Mouse (Mus musculus) hindbrain, postnatal 0 days (tissue): ENCODE measurements around the gene Spr. TPM values are rescaled to one million over a fixed set of nuclear protein-coding genes. Genes with fewer than 3 reads are reported as not detected.
A peak's percentile ranks its signal among the peaks of the same experiment; 100 is the strongest.
"Not testable (repeated sequence)": the region's sequence is repeated elsewhere in the genome, so short reads cannot be mapped to it uniquely, and the experiment has no call there.

Experiments
- ATAC-seq: fragments of 200-750 bp; cut with Nextera tagmentation; 2 replicates; pipeline ENCODE4 v1.8.0; 2017; ENCODE audit warnings: mild to moderate bottlenecking, moderate TSS enrichment, moderate library complexity
- DNase-seq: peaks from one replicate; pipeline ENCODE4 v3.0.0-alpha.2; 2015; ENCODE audit warnings: low spot score
- H3K27ac ChIP-seq: fragments of 300-500 bp; sonication (generic); 2 replicates; pipeline ENCODE4 v1.5.1; 2014; ENCODE audit warnings: mild to moderate bottlenecking
- H3K27me3 ChIP-seq: fragments of 300-500 bp; sonication (generic); 2 replicates; pipeline ENCODE4 v1.6.1; 2014; ENCODE audit warnings: low read length, mixed read lengths; ENCODE audit not compliant: insufficient read depth
- H3K36me3 ChIP-seq: fragments of 300-500 bp; sonication (generic); 2 replicates; pipeline ENCODE4 v1.6.1; 2014; ENCODE audit warnings: low read length, mixed read lengths; ENCODE audit not compliant: insufficient read depth
- H3K4me1 ChIP-seq: fragments of 300-500 bp; sonication (generic); 2 replicates; pipeline ENCODE4 v1.6.1; 2014; ENCODE audit warnings: antibody characterized with exemption, low read length, mixed read lengths; ENCODE audit not compliant: insufficient read depth
- H3K4me2 ChIP-seq: fragments of 300-500 bp; sonication (generic); 2 replicates; pipeline ENCODE4 v1.6.1; 2014; ENCODE audit warnings: low read depth, mild to moderate bottlenecking, low read length, moderate library complexity, mixed read lengths
- H3K4me3 ChIP-seq: fragments of 300-500 bp; sonication (generic); 2 replicates; pipeline ENCODE4 v1.5.1; 2014; ENCODE audit warnings: low read length
- H3K9ac ChIP-seq: fragments of 300-500 bp; sonication (generic); replicated peaks from 2 replicates; pipeline ENCODE4 v1.6.1; 2014; ENCODE audit warnings: mild to moderate bottlenecking, low read length, moderate library complexity, mixed read lengths
- H3K9me3 ChIP-seq: fragments of 300-500 bp; sonication (generic); 2 replicates; pipeline ENCODE4 v1.6.1; 2016; ENCODE audit warnings: low read length, mixed read lengths
- CTCF ChIP-seq: IDR thresholded peaks from 2 replicates; pipeline ENCODE4 v1.5.1; 2016; ENCODE audit warnings: antibody characterized with exemption, control low read depth, low read depth
- WGBS: fragments of 180-500 bp; shearing (Covaris S2); extraction: QIAGEN DNeasy Blood & Tissue Kit; methylation state at CpG from one replicate; pipeline ENCODE4 v1.1.7; 2014; 5-methylcytosine and 5-hydroxymethylcytosine counted together
- polyA plus RNA-seq: library from polyadenylated mRNA; unstranded; fragments of >200 nt; fragmentation: Nextera tagmentation; extraction: Ambion mirVana; gene quantifications from 2 replicates; pipeline ENCODE4 v1.2.1, GENCODE M21; 2015
- total RNA-seq: library from RNA; depleted of rRNA; stranded (reverse); fragments of >200 nt; gene quantifications from 2 replicates; pipeline ENCODE4 v1.2.3, GENCODE M21; 2014

Spr gene
- total and polyA plus RNA-seq, 2 experiments from 2014 or later = 36.1 to 44.3 TPM

DNA sequence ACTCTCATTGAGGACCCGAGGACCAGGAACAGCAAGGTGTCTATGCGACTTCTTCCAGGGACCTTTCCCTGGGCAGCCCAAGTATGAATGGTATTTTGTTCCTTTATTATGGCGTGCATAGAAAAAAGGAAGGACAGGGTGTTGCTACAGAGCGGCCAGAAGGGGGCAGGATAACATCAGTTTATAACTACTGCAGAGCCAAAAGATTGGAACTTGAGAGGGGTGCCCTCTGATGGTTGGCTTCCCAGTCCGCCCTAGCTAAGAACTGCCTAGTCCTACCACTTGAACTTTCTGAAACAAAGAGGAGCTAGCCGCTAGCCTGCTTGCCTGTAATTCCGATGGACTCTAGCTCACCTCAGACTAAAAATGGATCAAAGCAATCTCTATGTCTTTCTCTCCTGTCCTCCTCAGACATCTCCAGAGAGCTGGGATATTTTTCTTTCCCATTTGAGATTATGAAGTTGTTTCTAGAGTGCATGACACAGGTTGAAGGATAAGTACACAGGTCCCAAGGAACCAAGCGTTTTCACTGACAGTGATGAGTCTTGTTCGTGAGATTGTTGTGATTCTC, 16.5 kb upstream of the Spr start:
- Histone ChIP-seq H3K27me3 (no peaks in the 10 kb centered on the region), H3K4me2 (no peak overlapping the region), H3K9me3 (no peaks in the 10 kb centered on the region), H3K36me3 (no peaks in the 10 kb centered on the region), H3K9ac (no peak overlapping the region), H3K4me3 (no peak overlapping the region), H3K27ac (no peak overlapping the region), H3K4me1 (no peaks in the 10 kb centered on the region)
- WGBS = 11% methylated on average over 9 of the region's 9 CpGs
- TF ChIP-seq CTCF = peak; percentile 90
- ATAC-seq (peak; percentile 79), DNase-seq (peak; percentile 91)

DNA sequence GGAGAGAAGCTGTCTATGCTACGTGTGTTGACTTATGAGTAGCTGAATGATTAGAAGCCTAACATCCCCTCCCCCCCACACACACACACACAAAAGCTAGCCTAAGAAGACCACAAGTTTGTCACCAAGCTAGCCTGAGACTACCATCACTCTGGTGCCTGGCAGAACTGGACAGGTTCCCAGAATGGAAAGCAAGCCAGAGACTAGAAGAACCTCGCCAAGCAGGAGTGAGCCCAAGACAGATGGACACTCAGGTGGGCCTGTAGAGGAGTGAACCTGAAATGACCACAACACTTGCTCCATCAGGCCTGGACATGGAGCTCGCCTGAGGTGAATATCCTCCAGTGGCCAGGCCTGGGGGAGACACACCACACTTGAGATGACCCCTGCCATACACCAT, 12.8 kb upstream of the Spr start:
- Histone ChIP-seq H3K36me3 (no peaks in the 10 kb centered on the region), H3K9me3 (no peaks in the 10 kb centered on the region), H3K27me3 (no peaks in the 10 kb centered on the region), H3K9ac (no peak overlapping the region), H3K27ac (no peak overlapping the region), H3K4me2 (no peak overlapping the region), H3K4me1 (no peaks in the 10 kb centered on the region), H3K4me3 (no peak overlapping the region)
- WGBS = 78% methylated on average over 3 of the region's 3 CpGs
- ATAC-seq (no peak), DNase-seq (no peak)
- no peak for TF ChIP-seq CTCF

DNA sequence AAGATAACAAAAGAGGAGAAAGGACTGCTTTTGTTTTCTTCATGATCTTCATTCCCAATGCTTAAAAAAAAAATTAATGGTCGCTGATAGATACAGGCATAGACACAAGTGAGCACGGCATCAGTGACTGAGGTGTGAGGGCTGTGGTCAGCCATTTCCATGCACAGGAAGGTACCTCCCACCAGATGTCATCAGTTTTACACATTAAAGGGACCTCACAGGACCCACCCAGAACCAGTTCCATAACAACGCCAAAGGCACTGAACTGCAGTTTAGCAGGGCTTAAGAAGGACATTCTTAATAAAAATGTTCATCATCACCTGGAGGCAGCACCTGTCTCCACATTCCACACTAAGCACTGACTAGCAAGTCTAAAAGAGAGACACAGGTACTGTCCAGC, 10.1 kb upstream of the Spr start:
- H3K4me2 ChIP-seq = no peak overlapping the region
- DNase-seq (no peak), ATAC-seq (no peak)
- H3K27ac ChIP-seq = no peak overlapping the region
- H3K4me3 ChIP-seq = no peak overlapping the region
- no peak for TF ChIP-seq CTCF
- H3K9me3 ChIP-seq = no peaks in the 10 kb centered on the region
- no peak overlapping the region for H3K9ac ChIP-seq
- no peaks in the 10 kb centered on the region for H3K36me3 ChIP-seq
- WGBS = 65% methylated on average over 3 of the region's 3 CpGs
- H3K27me3 ChIP-seq = no peaks in the 10 kb centered on the region
- no peaks in the 10 kb centered on the region for H3K4me1 ChIP-seq

DNA sequence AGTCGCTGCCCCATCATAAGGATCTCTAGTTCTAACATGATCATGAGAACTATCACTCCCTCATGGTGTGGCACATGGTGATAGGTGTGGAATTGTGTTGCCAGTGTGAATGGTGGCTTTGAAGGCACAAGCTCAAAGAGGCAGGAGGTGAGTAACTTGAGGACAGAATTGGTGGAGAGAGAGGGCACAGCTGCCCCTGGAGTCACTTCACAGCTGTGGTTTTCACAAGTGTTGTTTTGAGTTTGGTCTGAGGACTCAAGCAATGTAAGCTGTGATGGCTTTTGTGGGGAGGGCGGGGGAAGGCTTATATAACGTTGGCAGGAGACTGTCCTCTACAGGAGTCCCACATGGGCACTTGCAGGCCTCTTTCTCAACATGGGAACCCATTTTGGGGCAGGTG, 6.9 kb upstream of the Spr start:
- no peak overlapping the region for H3K27ac ChIP-seq
- H3K9me3 ChIP-seq = no peaks in the 10 kb centered on the region
- no peak overlapping the region for H3K4me3 ChIP-seq
- TF ChIP-seq CTCF = no peak
- DNase-seq (no peak), ATAC-seq (no peak)
- no peak overlapping the region for H3K9ac ChIP-seq
- H3K27me3 ChIP-seq = no peaks in the 10 kb centered on the region
- WGBS = 75% methylated on average over 3 of the region's 3 CpGs
- no peak overlapping the region for H3K4me2 ChIP-seq
- no peaks in the 10 kb centered on the region for H3K36me3 ChIP-seq
- H3K4me1 ChIP-seq = no peaks in the 10 kb centered on the region

DNA sequence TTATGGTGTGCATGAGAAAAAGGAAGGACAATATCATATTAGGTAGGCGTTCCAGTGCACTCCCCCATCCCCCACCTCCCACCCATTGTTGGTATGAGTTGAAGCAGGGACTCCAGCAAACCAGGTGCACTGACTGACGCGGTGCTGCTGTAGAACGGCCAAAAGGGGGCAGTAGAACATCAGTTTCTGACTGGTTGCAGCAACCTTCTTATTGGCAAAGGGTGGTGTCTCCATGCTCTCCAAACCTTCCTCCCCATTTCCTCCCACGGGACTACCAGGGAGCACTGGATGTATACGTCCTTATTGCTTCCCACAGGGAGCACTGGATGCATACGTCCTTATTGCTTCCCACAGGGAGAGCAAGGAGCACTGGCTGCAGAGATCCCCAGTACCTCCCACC, 3.4 kb upstream of the Spr start:
- WGBS = 9% methylated on average over 6 of the region's 7 CpGs
- H3K36me3 ChIP-seq, H3K4me3 ChIP-seq, ATAC-seq, H3K9me3 ChIP-seq, H3K27ac ChIP-seq, H3K4me2 ChIP-seq, H3K27me3 ChIP-seq, H3K9ac ChIP-seq, H3K4me1 ChIP-seq: not testable (repeated sequence)
- DNase-seq = peak; percentile 65
- TF ChIP-seq CTCF = peak; percentile 60

DNA sequence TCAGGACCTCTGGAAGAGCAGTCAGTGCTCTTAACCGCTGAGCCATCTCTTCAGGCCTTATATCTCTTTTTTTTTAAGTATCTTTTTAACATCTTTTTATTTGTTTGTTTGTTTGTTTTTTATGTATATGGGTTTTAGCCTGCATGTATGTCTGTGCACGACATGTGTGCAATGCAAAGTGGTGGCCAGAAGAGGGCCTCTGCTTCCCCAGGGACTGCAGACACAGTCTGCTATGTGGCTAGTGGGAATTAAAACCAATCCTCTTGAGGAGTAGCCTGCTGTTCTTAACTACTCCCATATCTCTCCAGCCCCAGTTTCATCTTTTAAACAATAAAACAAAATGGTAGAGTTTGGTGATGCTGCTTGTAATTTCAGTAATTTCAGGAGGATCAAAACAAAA, 2.0 kb upstream of the Spr start:
- Histone ChIP-seq H3K9ac (no peak overlapping the region), H3K9me3 (no peaks in the 10 kb centered on the region), H3K4me1 (no peaks in the 10 kb centered on the region), H3K4me2 (no peak overlapping the region), H3K36me3 (no peaks in the 10 kb centered on the region), H3K4me3 (no peak overlapping the region), H3K27me3 (no peaks in the 10 kb centered on the region), H3K27ac (no peak overlapping the region)
- no peak for DNase-seq
- 89% methylated on average over 2 of the region's 2 CpGs for WGBS
- peak; percentile 23; the same call in 1 of the 2 replicates for TF ChIP-seq CTCF
- ATAC-seq = no peak

DNA sequence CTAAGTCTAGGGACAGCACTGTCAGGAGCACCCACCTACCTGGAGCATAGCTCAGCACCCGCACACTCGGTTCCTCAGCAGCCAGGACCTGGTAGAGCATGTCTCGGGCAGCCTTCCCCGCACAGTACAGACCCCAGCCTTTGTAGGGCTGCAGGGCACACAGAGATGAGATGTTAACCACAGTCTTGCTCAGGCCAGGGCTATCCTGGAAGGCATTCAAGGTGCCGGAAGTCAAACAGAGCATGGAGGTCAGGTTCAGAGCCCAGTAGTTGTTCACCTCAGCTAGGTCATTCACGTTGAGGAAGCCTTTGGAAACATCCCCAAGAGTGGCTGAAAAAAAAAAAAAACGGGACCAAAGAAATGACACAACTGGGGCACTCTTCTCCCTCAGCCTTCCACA, 782 bp downstream of the Spr start:
- ATAC-seq, H3K4me1 ChIP-seq, H3K27me3 ChIP-seq, H3K27ac ChIP-seq, H3K36me3 ChIP-seq, DNase-seq, H3K9me3 ChIP-seq: not testable (repeated sequence)
- WGBS = 67% methylated on average over 7 of the region's 7 CpGs
- Histone ChIP-seq H3K4me2 (peak overlapping the region; percentile 78), H3K4me3 (peak overlapping the region; percentile 83), H3K9ac (peak overlapping the region; percentile 60; the same call in 1 of the 2 replicates)
